In the genomic region with DNA sequence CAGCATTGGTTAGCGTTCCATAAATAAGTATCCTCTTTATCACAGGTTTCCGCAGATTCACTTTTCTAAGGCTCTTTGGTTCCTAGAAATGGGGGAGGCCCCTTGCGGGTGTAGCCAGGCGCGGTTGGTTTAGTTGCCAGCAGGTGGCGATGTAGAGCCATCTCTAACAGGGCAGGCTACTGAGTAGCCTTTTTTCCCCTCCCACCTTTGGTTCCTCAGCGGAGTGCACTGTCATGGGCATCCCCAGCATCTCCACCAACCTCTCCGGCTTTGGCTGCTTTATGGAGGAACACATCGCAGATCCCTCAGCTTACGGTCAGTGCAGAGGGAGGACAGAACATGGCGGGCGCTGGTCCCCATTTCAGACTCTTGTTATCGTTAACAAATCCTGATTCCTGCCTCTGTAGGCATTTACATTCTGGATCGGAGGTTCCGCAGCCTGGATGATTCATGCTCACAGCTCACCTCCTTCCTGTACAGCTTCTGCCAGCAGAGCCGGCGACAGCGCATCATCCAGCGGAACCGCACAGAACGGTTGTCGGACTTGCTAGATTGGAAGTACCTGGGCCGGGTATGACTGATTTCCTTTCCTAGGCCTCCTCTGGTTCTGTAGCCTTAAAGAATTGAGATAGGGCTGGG, we compare ENCODE assay signal across 9 mouse cellular contexts. TPM values are rescaled to one million over a fixed set of nuclear protein-coding genes. Genes with fewer than 3 reads are reported as not detected.
DNase-seq lines count a peak whose midpoint lies in the region; ATAC-seq and TF ChIP-seq lines count a peak whose summit lies in the region.
"Had no signal": no experiment of that assay in that cellular context is flagged by ENCODE, and none has a peak within 500 bp of the region (broad histone marks: within the 10 kb centered on the region; RNA-seq: fewer than 3 reads in every experiment).

No protein-coding gene starts in this region.

- H3K4me1 ChIP-seq in bone marrow macrophage, adult 2 months (ENCODE audit: control insufficient read depth, insufficient read depth, low read length), result no peaks in the 10 kb centered on the region
- peaks cover 5% of the 10 kb centered on the region; the same call in 1 of the 2 replicates for H3K4me1 ChIP-seq in heart, embryonic 11.5 days (ENCODE audit: control insufficient read depth, insufficient read depth, low read length)
- peaks cover 10% of the 10 kb centered on the region for H3K4me1 ChIP-seq in kidney, embryonic 15.5 days
- H3K4me1 ChIP-seq in midbrain, postnatal 0 days (ENCODE audit: insufficient read depth, low read length), result no peaks in the 10 kb centered on the region; the same call in 1 of the 2 replicates

- H3K27ac ChIP-seq in bone marrow macrophage, adult 2 months (ENCODE audit: insufficient read depth, low read depth, low read length), result no peak overlapping the region
- no peak overlapping the region for H3K27ac ChIP-seq in heart, embryonic 11.5 days (ENCODE audit: low read depth, low read length)
- H3K27ac ChIP-seq in kidney, embryonic 15.5 days, result no peak overlapping the region
- H3K27ac ChIP-seq in midbrain, postnatal 0 days (ENCODE audit: low read depth, low read length), result no peak overlapping the region; the same call in 1 of the 2 replicates
- H3K27ac ChIP-seq: embryonic facial prominence, embryonic 15.5 days had no signal

- no peaks in the 10 kb centered on the region for H3K27me3 ChIP-seq in heart, embryonic 11.5 days (ENCODE audit: control insufficient read depth, insufficient read depth, low read length)
- no peaks in the 10 kb centered on the region for H3K27me3 ChIP-seq in kidney, embryonic 15.5 days
- H3K27me3 ChIP-seq in midbrain, postnatal 0 days (ENCODE audit: insufficient read depth, low read length), result no peaks in the 10 kb centered on the region
- no peaks in the 10 kb centered on the region for H3K27me3 ChIP-seq in splenic B cell, adult 2 months (ENCODE audit: control insufficient read depth, insufficient read depth, low read length, poor library complexity, severe bottlenecking)
- H3K27me3 ChIP-seq: embryonic facial prominence, embryonic 15.5 days had no signal

- H3K36me3 ChIP-seq in heart, embryonic 11.5 days (ENCODE audit: control insufficient read depth, insufficient read depth, low read length), result peaks cover 10% of the 10 kb centered on the region
- H3K36me3 ChIP-seq in kidney, embryonic 15.5 days, result peaks cover 68% of the 10 kb centered on the region
- H3K36me3 ChIP-seq in midbrain, postnatal 0 days (ENCODE audit: insufficient read depth, low read length), result peaks cover 31% of the 10 kb centered on the region
- H3K36me3 ChIP-seq in splenic B cell, adult 2 months (ENCODE audit: control insufficient read depth, insufficient read depth, low read length, poor library complexity, severe bottlenecking), result no peaks in the 10 kb centered on the region

- no peaks in the 10 kb centered on the region for H3K9me3 ChIP-seq in heart, embryonic 11.5 days (replicated peaks; ENCODE audit: control insufficient read depth, low read length)
- H3K9me3 ChIP-seq in kidney, embryonic 15.5 days (replicated peaks), result no peaks in the 10 kb centered on the region
- H3K9me3 ChIP-seq in midbrain, postnatal 0 days (ENCODE audit: low read length), result no peaks in the 10 kb centered on the region
- H3K9me3 ChIP-seq: embryonic facial prominence, embryonic 15.5 days had no signal

- H3K9ac ChIP-seq in heart, embryonic 11.5 days (ENCODE audit: low read depth, low read length), result no peak overlapping the region
- H3K9ac ChIP-seq in kidney, embryonic 15.5 days, result no peak overlapping the region
- H3K9ac ChIP-seq in midbrain, postnatal 0 days (replicated peaks; ENCODE audit: low read length, poor library complexity, severe bottlenecking), result no peak overlapping the region
- H3K9ac ChIP-seq: embryonic facial prominence, embryonic 15.5 days had no signal

- H3K4me2 ChIP-seq in heart, embryonic 11.5 days, result no peak overlapping the region
- H3K4me2 ChIP-seq in kidney, embryonic 15.5 days, result no peak overlapping the region
- H3K4me2 ChIP-seq in midbrain, postnatal 0 days (ENCODE audit: low read depth, low read length, poor library complexity, severe bottlenecking), result no peak overlapping the region
- H3K4me2 ChIP-seq: embryonic facial prominence, embryonic 15.5 days had no signal

- WGBS in heart, embryonic 11.5 days (ENCODE audit: insufficient replicate concordance), result 48% methylated on average over 23 of the region's 23 CpGs
- WGBS in kidney, embryonic 15.5 days, result 55% methylated on average over 23 of the region's 23 CpGs
- WGBS in midbrain, postnatal 0 days, result 49% methylated on average over 23 of the region's 23 CpGs

- no peak for TF ChIP-seq POLR2A in bone marrow macrophage, adult 2 months (IDR thresholded peaks at IDR 0.05; ENCODE audit: borderline replicate concordance, low read depth, low read length)

- peak; percentile 83 for DNase-seq in CD4-positive helper T cell, adult 2 months (ENCODE audit: low read depth, low spot score)
- peak; percentile 90 for DNase-seq in liver
- DNase-seq in midbrain, postnatal 0 days (ENCODE audit: low spot score), result peak; percentile 85
- peak; percentile 93 for DNase-seq in splenic B cell, adult 2 months (ENCODE audit: low read depth, low spot score)

- peak; percentile 89 for ATAC-seq in erythroblast, adult 5-6 weeks (replicated peaks; ENCODE audit: low FRiP score, poor library complexity, severe bottlenecking)
- 0 out of 2 replicates have a peak, but pooled peaks have one; percentile 22 for ATAC-seq in heart, embryonic 11.5 days (replicated peaks; ENCODE audit: insufficient number of reproducible peaks, low FRiP score, low TSS enrichment)
- 0 out of 2 replicates have a peak, but pooled peaks have one; percentile 46 for ATAC-seq in kidney, embryonic 15.5 days (replicated peaks; ENCODE audit: low FRiP score)
- ATAC-seq in midbrain, postnatal 0 days (ENCODE audit: low FRiP score), result peak; percentile 45; the same call in 1 of the 2 replicates

- peak; percentile 54 for TF ChIP-seq CTCF in bone marrow macrophage, adult 2 months (IDR thresholded peaks at IDR 0.05; ENCODE audit: low read depth, low read length)
- TF ChIP-seq CTCF in midbrain, postnatal 0 days (IDR thresholded peaks at IDR 0.05), result peak; percentile 84

- no peak overlapping the region for H3K4me3 ChIP-seq in bone marrow macrophage, adult 2 months (ENCODE audit: insufficient read depth, low read length)
- H3K4me3 ChIP-seq in heart, embryonic 11.5 days (ENCODE audit: low read depth, low read length), result no peak overlapping the region
- no peak overlapping the region for H3K4me3 ChIP-seq in kidney, embryonic 15.5 days (replicated peaks)
- no peak overlapping the region for H3K4me3 ChIP-seq in midbrain, postnatal 0 days (ENCODE audit: low read depth, low read length)
- H3K4me3 ChIP-seq: embryonic facial prominence, embryonic 15.5 days had no signal

RNA-seq across cellular contexts. Expression of a gene that starts 8.2 kb away (rescaled TPM):
- 18,510 and 20,120 TPM in 2 replicates for polyA plus RNA-seq in bone marrow macrophage, adult 2 months (2012; ENCODE audit: insufficient read depth, insufficient read length, missing spikeins)
- 1,430 and 1,622 TPM in 2 replicates for total RNA-seq in erythroblast, adult 5-6 weeks (2015; ENCODE audit: low replicate concordance)
- total RNA-seq in erythroblast, adult 5-6 weeks (2017; ENCODE audit: low replicate concordance), result 705 and 987 TPM in 2 replicates
- polyA plus RNA-seq in heart, embryonic 11.5 days (2014; fragmentation: Nextera tagmentation; extraction: Ambion mirVana), result 4,030 and 4,320 TPM in 2 replicates
- polyA plus RNA-seq in kidney, embryonic 15.5 days (2015; fragmentation: Nextera tagmentation; extraction: Ambion mirVana), result 4,509 and 4,690 TPM in 2 replicates
- 2,165 and 2,428 TPM in 2 replicates for total RNA-seq in midbrain, postnatal 0 days (2014; rRNA removed)
- polyA plus RNA-seq in midbrain, postnatal 0 days (2015; fragmentation: Nextera tagmentation; extraction: Ambion mirVana), result 4,797 and 5,109 TPM in 2 replicates

RNA-seq across cellular contexts. Expression of a gene that starts 13.6 kb away (rescaled TPM):
- polyA plus RNA-seq in bone marrow macrophage, adult 2 months (2012; ENCODE audit: insufficient read depth, insufficient read length, missing spikeins), result 26.0 and 43.8 TPM in 2 replicates
- 54.1 and 63.4 TPM in 2 replicates for total RNA-seq in erythroblast, adult 5-6 weeks (2015; ENCODE audit: low replicate concordance)
- 23.1 and 50.1 TPM in 2 replicates for total RNA-seq in erythroblast, adult 5-6 weeks (2017; ENCODE audit: low replicate concordance)
- 98.2 and 104 TPM in 2 replicates for polyA plus RNA-seq in heart, embryonic 11.5 days (2014; fragmentation: Nextera tagmentation; extraction: Ambion mirVana)
- 165 and 167 TPM in 2 replicates for polyA plus RNA-seq in kidney, embryonic 15.5 days (2015; fragmentation: Nextera tagmentation; extraction: Ambion mirVana)
- total RNA-seq in midbrain, postnatal 0 days (2014; rRNA removed), result 129 and 146 TPM in 2 replicates
- polyA plus RNA-seq in midbrain, postnatal 0 days (2015; fragmentation: Nextera tagmentation; extraction: Ambion mirVana), result 80.5 and 90.8 TPM in 2 replicates

RNA-seq across cellular contexts. Expression of a gene that starts 15.2 kb away (rescaled TPM):
- 196 and 209 TPM in 2 replicates for polyA plus RNA-seq in bone marrow macrophage, adult 2 months (2012; ENCODE audit: insufficient read depth, insufficient read length, missing spikeins)
- 8.6 and 12.7 TPM in 2 replicates for total RNA-seq in erythroblast, adult 5-6 weeks (2015; ENCODE audit: low replicate concordance)
- total RNA-seq in erythroblast, adult 5-6 weeks (2017; ENCODE audit: low replicate concordance), result 9.7 and 11.8 TPM in 2 replicates
- 91.3 and 146 TPM in 2 replicates for polyA plus RNA-seq in heart, embryonic 11.5 days (2014; fragmentation: Nextera tagmentation; extraction: Ambion mirVana)
- 184 and 195 TPM in 2 replicates for polyA plus RNA-seq in kidney, embryonic 15.5 days (2015; fragmentation: Nextera tagmentation; extraction: Ambion mirVana)
- total RNA-seq in midbrain, postnatal 0 days (2014; rRNA removed), result 119 and 144 TPM in 2 replicates
- polyA plus RNA-seq in midbrain, postnatal 0 days (2015; fragmentation: Nextera tagmentation; extraction: Ambion mirVana), result 254 and 258 TPM in 2 replicates

RNA-seq across cellular contexts. Expression of a gene that starts 16.8 kb away (rescaled TPM):
- 12.8 and 14.3 TPM in 2 replicates for polyA plus RNA-seq in bone marrow macrophage, adult 2 months (2012; ENCODE audit: insufficient read depth, insufficient read length, missing spikeins)
- 11.7 and 13.2 TPM in 2 replicates for total RNA-seq in erythroblast, adult 5-6 weeks (2015; ENCODE audit: low replicate concordance)
- 4.6 and 8.9 TPM in 2 replicates for total RNA-seq in erythroblast, adult 5-6 weeks (2017; ENCODE audit: low replicate concordance)
- 99.1 and 106 TPM in 2 replicates for polyA plus RNA-seq in heart, embryonic 11.5 days (2014; fragmentation: Nextera tagmentation; extraction: Ambion mirVana)
- polyA plus RNA-seq in kidney, embryonic 15.5 days (2015; fragmentation: Nextera tagmentation; extraction: Ambion mirVana), result 37.6 and 40.8 TPM in 2 replicates
- 11.5 and 19.7 TPM in 2 replicates for total RNA-seq in midbrain, postnatal 0 days (2014; rRNA removed)
- polyA plus RNA-seq in midbrain, postnatal 0 days (2015; fragmentation: Nextera tagmentation; extraction: Ambion mirVana), result 12.0 and 12.2 TPM in 2 replicates

RNA-seq across cellular contexts. Expression of a gene that starts 30.2 kb away (rescaled TPM):
- not detected in 2 replicates for polyA plus RNA-seq in bone marrow macrophage, adult 2 months (2012; ENCODE audit: insufficient read depth, insufficient read length, missing spikeins)
- not detected in 2 replicates for total RNA-seq in erythroblast, adult 5-6 weeks (2015; ENCODE audit: low replicate concordance)
- 0.42 TPM in 1 of 2 replicates, not detected in the other for total RNA-seq in erythroblast, adult 5-6 weeks (2017; ENCODE audit: low replicate concordance)
- 1.5 and 2.2 TPM in 2 replicates for polyA plus RNA-seq in heart, embryonic 11.5 days (2014; fragmentation: Nextera tagmentation; extraction: Ambion mirVana)
- polyA plus RNA-seq in kidney, embryonic 15.5 days (2015; fragmentation: Nextera tagmentation; extraction: Ambion mirVana), result 1.0 and 1.1 TPM in 2 replicates
- not detected in 2 replicates for total RNA-seq in midbrain, postnatal 0 days (2014; rRNA removed)
- 0.37 and 0.67 TPM in 2 replicates for polyA plus RNA-seq in midbrain, postnatal 0 days (2015; fragmentation: Nextera tagmentation; extraction: Ambion mirVana)

Comparison
In these comparisons a context has a peak if more than half of its experiments do, and no peak if none do; other contexts are left out.
1. ATAC-seq: peak in every context shown above with its lines; median percentile 89 in erythroblast, adult 5-6 weeks; 46 in kidney, embryonic 15.5 days; 45 in midbrain, postnatal 0 days; 22 in heart, embryonic 11.5 days.